Mouse (Mus musculus): ENCODE measurements at regions not wholly inside any gene's neighbourhood (a gene's known extent, or its start where the extent isn't known, plus 50 kb on each side); places are given as distances from the start of the nearest gene placed in this dataset.

DNA sequence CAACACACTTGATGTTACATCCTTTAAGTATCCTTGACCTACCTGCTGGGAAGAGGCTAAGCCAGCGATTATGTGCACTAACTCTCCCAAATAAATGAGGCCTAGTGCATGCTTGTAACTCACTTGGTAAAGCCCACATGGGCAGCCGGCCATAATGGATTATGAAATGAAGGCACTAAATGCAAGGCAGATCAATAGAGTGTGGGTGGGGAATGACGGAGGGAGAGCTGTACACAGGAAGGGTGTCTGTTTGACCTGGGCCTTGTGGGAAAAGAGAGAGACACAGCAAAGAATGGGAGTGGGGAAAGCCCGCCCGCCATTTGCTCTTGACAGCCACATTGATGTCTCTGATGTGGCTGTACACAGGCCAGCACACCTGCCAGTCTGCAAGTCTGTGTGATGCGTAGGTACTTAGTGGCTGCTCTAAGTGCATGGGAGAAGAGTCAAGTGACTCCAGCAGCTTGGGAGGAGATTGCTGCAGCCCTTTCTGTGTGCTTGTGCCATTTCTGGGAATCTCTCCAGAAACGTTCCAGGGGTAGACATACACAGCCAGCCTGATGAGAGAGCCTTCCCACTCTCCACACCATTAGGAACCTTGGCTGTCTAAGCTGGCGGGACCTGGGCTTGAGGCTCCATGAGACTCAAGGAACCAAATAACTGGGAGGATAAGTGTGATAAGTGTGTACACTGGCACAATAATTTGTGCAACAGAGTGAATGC lies 118.7 kb upstream of the Myt1l start:
- TF ChIP-seq CTCF (conservative IDR thresholded peaks at IDR 0.05; ENCODE audit: insufficient read depth, insufficient read length, low read depth, low read length): no peak
- no peak for TF ChIP-seq POLR2A (IDR thresholded peaks at IDR 0.05; ENCODE audit: low read depth, low read length)

Data from kidney, adult 2 months (tissue).